Mouse (Mus musculus): ENCODE results near the gene Tbk1.

DNA sequence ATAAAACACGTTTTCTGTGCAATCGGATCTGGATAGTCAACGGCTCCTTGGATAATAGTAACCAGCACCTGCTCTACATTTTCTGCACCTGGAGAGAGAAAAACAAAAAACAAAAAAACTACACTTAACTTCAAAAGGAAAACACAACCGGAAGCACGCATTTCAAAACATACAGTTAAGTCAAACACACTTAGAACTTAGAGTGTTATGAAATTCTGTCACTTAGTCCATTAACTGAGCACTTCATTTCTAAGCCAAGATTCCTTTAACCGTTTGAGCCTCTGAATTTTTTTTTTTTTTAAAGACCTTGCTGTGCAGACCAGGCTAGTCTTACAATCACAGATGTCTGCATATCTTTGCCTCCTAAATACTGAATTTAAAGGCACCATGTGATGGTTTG is 14.7 kb upstream of the Tbk1 start:
- no peak for TF ChIP-seq CTCF (IDR thresholded peaks at IDR 0.05; ENCODE audit: low read depth, low read length)
- no peak for TF ChIP-seq POLR2A (IDR thresholded peaks at IDR 0.05; ENCODE audit: borderline replicate concordance, low read depth, low read length)

Data from bone marrow macrophage, adult 2 months (primary cell).